Mouse (Mus musculus) heart, embryonic 11.5 days (tissue): Measurements from ENCODE around the gene Mrpl24. TPM values are rescaled to one million over a fixed set of nuclear protein-coding genes. Genes with fewer than 3 reads are reported as not detected.
"Not testable (repeated sequence)": the region's sequence is repeated elsewhere in the genome, so short reads cannot be mapped to it uniquely, and the experiment has no call there.

ENCODE experiments used
- ATAC-seq: fragments of 200-750 bp; cut with Nextera tagmentation; replicated peaks from 2 replicates; pipeline ENCODE4 v1.8.0; 2017; ENCODE audit warnings: moderate library complexity; ENCODE audit not compliant: insufficient number of reproducible peaks, low FRiP score, low TSS enrichment
- H3K27ac ChIP-seq: fragments of 300-500 bp; sonication (generic); 2 replicates; pipeline ENCODE4 v1.5.1; 2014; ENCODE audit warnings: mild to moderate bottlenecking, low read depth, low read length
- H3K27me3 ChIP-seq: fragments of 300-500 bp; sonication (generic); 2 replicates; pipeline ENCODE4 v1.6.1; 2014; ENCODE audit warnings: mild to moderate bottlenecking, low read length, mixed read lengths; ENCODE audit not compliant: control insufficient read depth, insufficient read depth
- H3K36me3 ChIP-seq: fragments of 300-500 bp; sonication (generic); 2 replicates; pipeline ENCODE4 v1.6.1; 2014; ENCODE audit warnings: mild to moderate bottlenecking, low read length, moderate library complexity, mixed read lengths; ENCODE audit not compliant: control insufficient read depth, insufficient read depth
- H3K4me1 ChIP-seq: fragments of 300-500 bp; sonication (generic); 2 replicates; pipeline ENCODE4 v1.6.1; 2014; ENCODE audit warnings: low read length; ENCODE audit not compliant: control insufficient read depth, insufficient read depth
- H3K4me2 ChIP-seq: fragments of 300-500 bp; sonication (generic); 2 replicates; pipeline ENCODE4 v1.6.1; 2014; ENCODE audit warnings: mild to moderate bottlenecking, moderate library complexity
- H3K4me3 ChIP-seq: fragments of 300-500 bp; sonication (generic); 2 replicates; pipeline ENCODE4 v1.5.1; 2014; ENCODE audit warnings: low read depth, low read length
- H3K9ac ChIP-seq: fragments of 300-500 bp; sonication (generic); 2 replicates; pipeline ENCODE4 v1.6.1; 2014; ENCODE audit warnings: mild to moderate bottlenecking, low read depth, low read length, moderate library complexity
- H3K9me3 ChIP-seq: fragments of 300-500 bp; sonication (generic); replicated peaks from 2 replicates; pipeline ENCODE4 v1.6.1; 2016; ENCODE audit warnings: low read length; ENCODE audit not compliant: control insufficient read depth
- WGBS: fragments of 180-500 bp; shearing (Covaris S2); extraction: QIAGEN DNeasy Blood & Tissue Kit; methylation state at CpG from one replicate; pipeline ENCODE4 v1.1.7; 2014; ENCODE audit not compliant: insufficient replicate concordance; 5-methylcytosine and 5-hydroxymethylcytosine counted together
- polyA plus RNA-seq: library from polyadenylated mRNA; unstranded; fragments of >200 nt; fragmentation: Nextera tagmentation; extraction: Ambion mirVana; gene quantifications from 2 replicates; pipeline ENCODE4 v1.2.1, GENCODE M21; 2014

Gene Mrpl24
- 67.3 and 68.2 TPM in 2 replicates for polyA plus RNA-seq

- H3K4me3 ChIP-seq: peak within 1 kb of the TSS; percentile 69
These were observed at the start of gene Mrpl24 for GRCm38 (mm10) chr3:87919336-87920108. Mrpl24 (plus strand) TSS chr3:87919506.

DNA sequence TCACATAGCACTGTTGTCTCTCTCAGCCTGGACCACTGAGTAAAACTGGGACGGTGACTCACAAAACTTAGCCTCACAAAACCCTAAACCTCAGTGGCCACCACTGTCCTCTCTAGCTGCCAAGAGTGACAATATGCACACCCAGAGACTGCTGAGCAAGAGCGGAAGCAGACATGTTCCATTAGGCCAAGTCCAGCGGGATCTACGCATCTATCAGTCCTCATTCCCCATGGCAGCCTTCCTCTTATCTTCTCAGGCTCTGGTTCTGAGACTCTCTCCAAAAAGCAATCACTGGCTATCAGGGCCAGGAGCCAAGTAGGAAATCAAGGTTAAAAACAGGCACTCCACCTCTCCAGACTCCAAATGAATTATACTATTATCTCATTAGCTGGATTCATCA is 41.6 kb upstream of the Mrpl24 start:
- Histone ChIP-seq H3K9me3 (no peaks in the 10 kb centered on the region), H3K4me3 (no peak overlapping the region), H3K36me3 (peaks cover 12% of the 10 kb centered on the region; the same call in 1 of the 2 replicates), H3K4me2 (no peak overlapping the region), H3K4me1 (no peaks in the 10 kb centered on the region), H3K27me3 (no peaks in the 10 kb centered on the region), H3K27ac (no peak overlapping the region), H3K9ac (no peak overlapping the region)
- ATAC-seq: no peak
- 72% methylated on average over 4 of the region's 4 CpGs for WGBS

More at GRCm38 (mm10) chr3:87919336-87920108, at the start of gene Mrpl24:
- no peaks in the 10 kb centered on the region for H3K4me1 ChIP-seq
- H3K4me2 ChIP-seq: peak within 1 kb of the TSS; percentile 81
- WGBS: under 1% methylated on average over 30 of the region's 30 CpGs
- H3K9me3 ChIP-seq: no peaks in the 10 kb centered on the region
- peak within 1 kb of the TSS; percentile 84 for H3K27ac ChIP-seq
- H3K9ac ChIP-seq: peak within 1 kb of the TSS; percentile 89
- H3K27me3 ChIP-seq: no peaks in the 10 kb centered on the region
- ATAC-seq: peak; percentile 71
- H3K36me3 ChIP-seq: peaks cover 38% of the 10 kb centered on the region

- peak overlapping the region; percentile 92; the same call in 1 of the 2 replicates for H3K27ac ChIP-seq
- 0 out of 2 replicates have a peak, but pooled peaks cover 2% of the 10 kb centered on the region for H3K9me3 ChIP-seq
- H3K4me1 ChIP-seq: peaks cover 17% of the 10 kb centered on the region
- WGBS: 3% methylated on average over 3 of the region's 3 CpGs
- ATAC-seq: no peak
- H3K4me2 ChIP-seq: peak overlapping the region; percentile 96
- peak overlapping the region; percentile 90 for H3K4me3 ChIP-seq
- peaks cover 5% of the 10 kb centered on the region; the same call in 1 of the 2 replicates for H3K36me3 ChIP-seq
- no peaks in the 10 kb centered on the region for H3K27me3 ChIP-seq
- peak overlapping the region; percentile 95 for H3K9ac ChIP-seq
These were observed 35.0 kb upstream of the Mrpl24 start for GRCm38 (mm10) chr3:87884291-87884690.

DNA sequence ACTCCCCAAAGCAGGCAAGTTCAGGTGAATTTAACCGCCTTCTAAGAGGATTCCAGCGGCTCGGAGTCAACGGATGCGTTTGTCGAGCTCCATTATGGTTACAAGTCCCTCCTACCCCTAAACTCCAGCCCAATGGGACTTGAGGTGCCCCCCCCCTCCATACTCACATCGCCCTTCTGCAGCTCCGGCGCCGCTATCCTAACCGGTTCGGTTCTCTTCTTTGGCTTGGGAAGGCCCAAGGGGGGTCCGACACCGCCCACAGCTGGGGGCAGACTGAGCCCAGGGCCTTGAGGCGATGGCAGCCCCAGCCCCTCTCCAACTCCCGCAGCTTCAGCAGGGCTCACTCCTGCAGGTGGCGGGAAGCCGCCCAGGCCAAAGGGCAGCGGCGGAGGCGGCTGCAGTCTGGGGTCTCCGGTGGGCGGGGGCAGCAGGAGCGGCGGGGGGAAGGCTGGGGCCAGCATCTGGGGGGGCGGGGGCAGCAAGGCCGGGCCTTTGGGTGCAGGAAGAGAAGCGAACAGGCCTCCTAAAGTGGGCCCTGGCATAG is 34.5 kb upstream of the Mrpl24 start:
- Histone ChIP-seq H3K9me3 (0 out of 2 replicates have a peak, but pooled peaks cover 2% of the 10 kb centered on the region), H3K4me3 (peak overlapping the region; percentile 90), H3K4me2 (peak overlapping the region; percentile 96), H3K36me3 (peaks cover 5% of the 10 kb centered on the region; the same call in 1 of the 2 replicates), H3K9ac (peak overlapping the region; percentile 95), H3K27me3 (no peaks in the 10 kb centered on the region), H3K4me1 (peaks cover 17% of the 10 kb centered on the region), H3K27ac (peak overlapping the region; percentile 92)
- WGBS: under 1% methylated on average over 27 of the region's 28 CpGs
- peak; percentile 11; the same call in 1 of the 2 replicates for ATAC-seq

DNA sequence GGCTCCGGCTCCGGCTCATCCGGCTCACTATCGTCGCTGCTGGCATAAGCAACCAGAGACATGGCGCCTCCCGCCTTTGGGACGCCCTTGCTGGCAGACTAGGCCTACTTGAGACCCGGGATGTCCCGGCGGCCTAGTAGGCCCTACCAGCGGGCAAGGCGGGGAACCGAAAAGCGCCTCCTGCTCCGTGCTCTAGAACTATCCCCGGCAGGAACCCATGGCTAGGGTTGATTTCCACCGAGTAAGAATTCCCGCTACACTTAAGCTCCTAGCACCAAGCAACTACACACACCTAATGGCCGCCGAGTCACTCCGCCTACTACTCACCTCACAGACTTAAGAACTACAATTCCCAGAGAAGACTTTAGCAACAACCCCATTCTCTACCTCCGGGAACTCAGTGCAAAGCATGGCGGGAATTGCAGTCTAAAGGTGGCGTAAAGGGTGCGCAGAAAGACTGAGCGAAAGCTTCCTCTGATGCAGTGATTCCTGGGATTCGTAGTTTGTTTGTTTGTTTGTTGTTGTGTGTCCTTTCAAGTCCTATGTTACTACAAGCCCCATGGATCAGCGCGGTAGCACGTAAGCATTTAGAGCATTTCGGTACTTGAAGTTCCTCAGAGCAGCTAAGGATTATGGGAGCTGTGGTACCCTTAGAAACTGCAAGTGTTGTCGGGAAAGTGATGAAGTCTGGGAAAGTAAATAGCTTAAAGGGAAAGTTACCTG is 33.9 kb upstream of the Mrpl24 start, which contains the start of gene Prcc:
TSS of gene Prcc (minus strand) at position 328 of the 723 bp plus-strand sequence.
- Histone ChIP-seq H3K36me3 (peaks cover 3% of the 10 kb centered on the region; the same call in 1 of the 2 replicates), H3K27ac (peak within 1 kb of the TSS; percentile 92), H3K4me3 (peak within 1 kb of the TSS; percentile 90), H3K4me2 (peak within 1 kb of the TSS; percentile 96), H3K9ac (peak within 1 kb of the TSS; percentile 95), H3K27me3 (no peaks in the 10 kb centered on the region), H3K4me1 (peaks cover 17% of the 10 kb centered on the region), H3K9me3 (0 out of 2 replicates have a peak, but pooled peaks cover 2% of the 10 kb centered on the region)
- 0% methylated on average over 33 of the region's 33 CpGs for whole genome bisulfite sequencing
- peak; percentile 97 for ATAC-seq

DNA sequence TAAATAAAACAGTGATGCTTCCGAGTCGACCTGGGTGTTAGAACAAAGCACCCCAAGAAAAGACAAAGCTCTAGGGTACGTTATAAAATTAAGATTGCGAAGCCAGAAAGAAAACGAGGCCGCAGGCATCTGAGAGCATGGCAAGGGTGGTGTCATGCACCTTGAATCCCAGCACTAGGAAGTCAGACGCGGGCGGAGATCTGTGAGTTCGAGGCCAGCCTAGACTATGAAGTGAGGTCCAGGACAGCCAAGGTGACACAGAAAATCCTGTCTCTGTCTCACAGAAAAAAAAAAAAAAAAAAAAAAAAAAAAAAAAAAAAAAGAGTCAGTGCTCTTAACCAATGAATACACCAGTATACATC is 33.3 kb upstream of the Mrpl24 start:
- peak overlapping the region; percentile 90 for H3K4me3 ChIP-seq
- H3K4me2 ChIP-seq: peak overlapping the region; percentile 60
- no peaks in the 10 kb centered on the region for H3K36me3 ChIP-seq
- ATAC-seq: no peak
- peaks cover 17% of the 10 kb centered on the region for H3K4me1 ChIP-seq
- 0 out of 2 replicates have a peak overlapping the region, but pooled peaks have one; percentile 50 for H3K9ac ChIP-seq
- 12% methylated on average over 10 of the region's 10 CpGs for WGBS
- 0 out of 2 replicates have a peak, but pooled peaks cover 2% of the 10 kb centered on the region for H3K9me3 ChIP-seq
- no peaks in the 10 kb centered on the region for H3K27me3 ChIP-seq
- no peak overlapping the region for H3K27ac ChIP-seq

- no peak overlapping the region for H3K9ac ChIP-seq
- ATAC-seq: no peak
- peak overlapping the region; percentile 60 for H3K4me2 ChIP-seq
- no peaks in the 10 kb centered on the region for H3K36me3 ChIP-seq
- peak overlapping the region; percentile 90; the same call in 1 of the 2 replicates for H3K4me3 ChIP-seq
- WGBS: 87% methylated on average over 6 of the region's 6 CpGs
- H3K9me3 ChIP-seq: 0 out of 2 replicates have a peak, but pooled peaks cover 2% of the 10 kb centered on the region
- no peaks in the 10 kb centered on the region for H3K27me3 ChIP-seq
- H3K4me1 ChIP-seq: peaks cover 17% of the 10 kb centered on the region
- no peak overlapping the region for H3K27ac ChIP-seq
These were observed 32.9 kb upstream of the Mrpl24 start for GRCm38 (mm10) chr3:87886416-87886815.

DNA sequence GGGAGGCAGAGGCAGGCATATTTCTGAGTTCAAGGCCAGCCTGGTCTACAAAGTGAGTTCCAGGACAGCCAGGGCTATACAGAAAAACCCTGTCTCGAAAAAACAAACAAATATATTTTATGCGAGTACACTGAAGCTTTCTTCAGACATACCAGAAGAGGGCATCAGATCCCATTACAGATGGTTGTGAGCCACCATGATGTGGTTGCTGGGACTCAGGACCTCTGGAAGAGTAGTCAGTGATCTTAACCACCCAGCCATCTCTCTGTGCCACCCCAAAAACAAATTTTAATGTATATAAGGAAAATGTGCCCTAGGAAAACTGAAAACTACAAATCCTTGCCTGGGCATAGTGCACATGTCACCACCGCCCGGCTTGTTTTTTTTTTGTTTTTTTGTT is 31.9 kb upstream of the Mrpl24 start:
- WGBS: 81% methylated on average over 4 of the region's 4 CpGs
- H3K4me3 ChIP-seq, H3K9me3 ChIP-seq, H3K4me2 ChIP-seq, H3K36me3 ChIP-seq, H3K27me3 ChIP-seq, ATAC-seq, H3K27ac ChIP-seq, H3K9ac ChIP-seq: not testable (repeated sequence)
- H3K4me1 ChIP-seq: peaks cover 17% of the 10 kb centered on the region
